Mouse (Mus musculus) hindbrain, embryonic 16.5 days (tissue): ENCODE measurements around the gene Uchl3. TPM values are rescaled to one million over a fixed set of nuclear protein-coding genes. Genes with fewer than 3 reads are reported as not detected.

Source experiments
- ATAC-seq: fragments of 200-750 bp; cut with Nextera tagmentation; 2 replicates; pipeline ENCODE4 v1.8.0; 2017; ENCODE audit warnings: moderate TSS enrichment, moderate library complexity
- H3K27ac ChIP-seq: fragments of 300-500 bp; sonication (generic); 2 replicates; pipeline ENCODE4 v1.5.1; 2014; ENCODE audit warnings: low read depth, mild to moderate bottlenecking, control low read depth, low read length, moderate library complexity
- H3K27me3 ChIP-seq: fragments of 300-500 bp; sonication (generic); replicated peaks from 2 replicates; pipeline ENCODE4 v1.6.1; 2014; ENCODE audit warnings: low read length; ENCODE audit not compliant: control insufficient read depth, insufficient read depth
- H3K36me3 ChIP-seq: fragments of 300-500 bp; sonication (generic); 2 replicates; pipeline ENCODE4 v1.6.1; 2014; ENCODE audit warnings: mild to moderate bottlenecking, low read length, moderate library complexity, mixed read lengths; ENCODE audit not compliant: control insufficient read depth, insufficient read depth
- H3K4me1 ChIP-seq: fragments of 300-500 bp; sonication (generic); 2 replicates; pipeline ENCODE4 v1.6.1; 2014; ENCODE audit warnings: low read depth, low read length; ENCODE audit not compliant: control insufficient read depth, insufficient read depth
- H3K4me2 ChIP-seq: fragments of 300-500 bp; sonication (generic); 2 replicates; pipeline ENCODE4 v1.6.1; 2014; ENCODE audit warnings: mild to moderate bottlenecking, low read length, control low read depth, moderate library complexity
- H3K4me3 ChIP-seq: fragments of 300-500 bp; sonication (generic); 2 replicates; pipeline ENCODE4 v1.5.1; 2014; ENCODE audit warnings: mild to moderate bottlenecking, low read length, control low read depth, moderate library complexity
- H3K9ac ChIP-seq: fragments of 300-500 bp; sonication (generic); 2 replicates; pipeline ENCODE4 v1.6.1; 2014; ENCODE audit warnings: low read depth, mild to moderate bottlenecking, control low read depth, low read length, moderate library complexity
- H3K9me3 ChIP-seq: fragments of 300-500 bp; sonication (generic); 2 replicates; pipeline ENCODE4 v1.6.1; 2014; ENCODE audit warnings: mild to moderate bottlenecking, low read length, moderate library complexity; ENCODE audit not compliant: control insufficient read depth
- WGBS: fragments of 180-500 bp; shearing (Covaris S2); extraction: QIAGEN DNeasy Blood & Tissue Kit; methylation state at CpG from one replicate; pipeline ENCODE4 v1.1.7; 2014; 5-methylcytosine and 5-hydroxymethylcytosine counted together
- polyA plus RNA-seq: library from polyadenylated mRNA; unstranded; fragments of >200 nt; fragmentation: Nextera tagmentation; extraction: Ambion mirVana; gene quantifications from 2 replicates; pipeline ENCODE4 v1.2.1, GENCODE M21; 2015

Uchl3 gene
- polyA plus RNA-seq, 1 experiment from 2014 or later = 258 TPM

DNA sequence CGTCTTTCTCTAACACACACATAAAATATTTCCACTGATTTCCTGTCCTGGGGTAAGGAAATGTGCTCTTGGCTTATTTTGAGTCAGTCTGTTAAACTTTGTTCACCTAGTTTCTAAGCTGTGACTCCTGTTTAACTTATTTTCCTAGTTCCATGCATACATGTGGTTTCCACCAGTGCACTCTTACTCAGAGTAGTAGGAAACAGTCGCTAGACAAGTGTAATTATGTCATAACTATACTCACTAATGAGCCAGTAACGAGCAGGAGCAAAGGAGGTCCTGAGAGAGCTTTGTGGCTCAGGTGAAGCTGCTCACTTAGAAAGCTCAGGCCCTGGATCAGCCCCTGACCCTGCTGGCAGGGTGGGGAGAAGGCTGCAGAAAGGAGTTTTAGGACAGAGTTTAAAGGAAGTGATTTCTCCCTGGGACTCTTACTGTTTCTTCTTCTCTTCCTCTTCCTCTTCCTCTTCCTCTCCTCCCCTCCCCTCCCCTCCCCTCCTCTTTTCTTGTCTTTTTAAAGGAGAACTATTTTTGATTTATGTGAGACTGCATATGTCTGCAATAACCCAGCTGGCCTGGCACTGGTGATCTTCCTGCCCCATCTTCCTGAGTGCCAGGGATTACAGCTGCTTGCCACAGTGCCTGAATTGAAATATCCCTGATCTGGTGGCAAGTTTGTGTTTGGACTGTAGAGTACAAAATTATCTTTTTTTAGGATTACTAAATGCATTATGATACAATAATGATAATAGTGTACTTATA, 8.1 kb downstream of the Uchl3 start:
- WGBS = 56% methylated on average over 3 of the region's 3 CpGs
- no peak for ATAC-seq
- no peaks in the 10 kb centered on the region for H3K9me3 ChIP-seq

DNA sequence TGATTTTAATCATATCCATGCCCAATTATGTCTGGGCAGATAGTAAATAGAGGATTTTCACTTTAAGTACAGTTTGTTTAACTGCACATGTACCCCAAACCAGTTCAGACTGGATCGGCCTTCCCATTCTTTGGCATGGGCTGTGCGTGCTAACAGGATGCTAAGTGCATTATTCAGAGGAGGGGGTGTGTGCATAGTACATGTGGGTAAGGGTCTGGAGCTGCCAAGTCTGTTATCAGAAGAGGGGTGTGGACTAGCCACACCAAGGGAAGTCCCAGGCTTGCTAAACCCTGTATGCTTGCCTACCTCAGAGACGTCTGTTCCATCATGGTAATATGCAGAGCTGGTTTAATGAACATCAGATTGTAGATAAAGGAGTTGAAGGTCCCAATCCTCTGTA, 10.5 kb downstream of the Uchl3 start:
- no peaks in the 10 kb centered on the region for H3K9me3 ChIP-seq
- WGBS = 93% methylated on average over 3 of the region's 3 CpGs
- H3K27ac ChIP-seq = no peak overlapping the region
- no peaks in the 10 kb centered on the region for H3K27me3 ChIP-seq
- no peak overlapping the region for H3K4me2 ChIP-seq
- no peak overlapping the region for H3K4me3 ChIP-seq
- peaks cover 10% of the 10 kb centered on the region; the same call in 1 of the 2 replicates for H3K36me3 ChIP-seq
- H3K4me1 ChIP-seq = no peaks in the 10 kb centered on the region
- peak; percentile 48; the same call in 1 of the 2 replicates for ATAC-seq
- no peak overlapping the region for H3K9ac ChIP-seq

More for the DNA sequence above, 8.1 kb downstream of the Uchl3 start:
- Histone ChIP-seq H3K9ac (no peak overlapping the region), H3K4me3 (no peak overlapping the region), H3K27ac (no peak overlapping the region), H3K36me3 (peaks cover 8% of the 10 kb centered on the region; the same call in 1 of the 2 replicates), H3K27me3 (no peaks in the 10 kb centered on the region), H3K4me2 (no peak overlapping the region), H3K4me1 (no peaks in the 10 kb centered on the region)

DNA sequence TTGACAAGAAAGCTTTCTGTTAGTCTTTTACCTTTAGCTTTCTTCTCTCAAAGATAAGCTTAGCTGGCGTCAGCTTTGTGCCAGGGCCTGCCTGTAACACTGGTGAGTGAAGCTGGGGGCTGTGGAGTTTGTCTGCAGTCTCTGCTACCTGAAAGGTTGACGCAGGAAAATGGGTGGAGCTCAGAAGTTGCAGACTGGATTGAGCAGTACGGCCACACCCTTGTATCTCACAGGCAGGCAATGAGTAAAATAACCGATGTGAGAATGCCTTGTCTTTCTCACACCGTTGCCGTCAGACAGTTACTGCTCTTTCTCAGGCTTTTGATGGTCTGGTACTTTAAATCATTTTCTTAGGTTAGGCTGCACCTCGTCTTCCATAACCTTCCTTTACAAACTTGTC, 12.3 kb downstream of the Uchl3 start:
- H3K27ac ChIP-seq = no peak overlapping the region
- no peak overlapping the region for H3K9ac ChIP-seq
- H3K9me3 ChIP-seq = no peaks in the 10 kb centered on the region
- peaks cover 12% of the 10 kb centered on the region for H3K36me3 ChIP-seq
- H3K4me1 ChIP-seq = no peaks in the 10 kb centered on the region
- 97% methylated on average over 7 of the region's 7 CpGs for WGBS
- no peak overlapping the region for H3K4me3 ChIP-seq
- no peak for ATAC-seq
- no peaks in the 10 kb centered on the region for H3K27me3 ChIP-seq
- no peak overlapping the region for H3K4me2 ChIP-seq

DNA sequence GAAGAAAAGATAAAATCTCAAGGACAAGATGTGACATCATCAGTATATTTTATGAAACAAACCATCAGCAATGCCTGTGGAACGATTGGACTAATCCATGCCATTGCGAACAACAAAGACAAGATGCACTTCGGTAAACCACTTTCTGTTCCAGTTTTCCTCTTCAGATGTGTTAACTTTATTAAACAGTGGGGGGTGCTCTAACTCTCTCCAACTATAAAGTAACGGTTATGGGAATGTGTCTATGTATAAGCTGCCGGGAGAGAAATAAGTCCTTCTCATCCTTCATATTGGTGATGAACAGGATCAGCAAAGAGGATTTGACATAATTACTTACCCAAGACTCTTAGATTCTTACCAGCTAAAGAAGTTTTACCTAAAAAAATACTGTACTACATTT, 12.8 kb downstream of the Uchl3 start:
- Histone ChIP-seq H3K36me3 (peaks cover 9% of the 10 kb centered on the region), H3K27ac (no peak overlapping the region), H3K4me1 (no peaks in the 10 kb centered on the region), H3K9me3 (no peaks in the 10 kb centered on the region), H3K4me3 (no peak overlapping the region), H3K27me3 (no peaks in the 10 kb centered on the region), H3K4me2 (no peak overlapping the region), H3K9ac (no peak overlapping the region)
- no peak for ATAC-seq
- 86% methylated on average over 5 of the region's 5 CpGs for WGBS

DNA sequence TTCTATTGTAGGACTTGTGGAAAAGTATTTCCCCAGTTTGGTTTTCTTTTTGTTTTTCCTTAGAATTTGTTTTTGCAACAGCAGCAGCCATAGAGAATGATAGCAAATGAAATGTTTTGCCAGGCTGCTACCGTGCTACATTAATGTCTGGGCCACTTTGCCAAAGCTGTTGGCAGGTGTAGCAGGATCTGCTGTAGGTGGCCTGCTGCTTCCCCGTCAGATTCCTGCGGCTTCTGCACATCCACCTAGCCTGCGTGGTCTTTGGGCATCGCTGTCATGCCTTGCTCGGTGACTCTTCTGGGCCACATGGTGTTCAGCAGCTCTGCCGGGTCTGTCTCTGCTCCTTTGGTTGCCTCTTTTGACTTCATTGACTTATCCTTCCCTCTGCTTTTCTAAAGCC, 14.9 kb downstream of the Uchl3 start:
- Histone ChIP-seq H3K27me3 (no peaks in the 10 kb centered on the region), H3K9ac (no peak overlapping the region), H3K4me1 (no peaks in the 10 kb centered on the region), H3K9me3 (no peaks in the 10 kb centered on the region), H3K4me3 (no peak overlapping the region), H3K4me2 (no peak overlapping the region), H3K36me3 (peaks cover 9% of the 10 kb centered on the region), H3K27ac (no peak overlapping the region)
- ATAC-seq = no peak
- WGBS = 87% methylated on average over 7 of the region's 7 CpGs

DNA sequence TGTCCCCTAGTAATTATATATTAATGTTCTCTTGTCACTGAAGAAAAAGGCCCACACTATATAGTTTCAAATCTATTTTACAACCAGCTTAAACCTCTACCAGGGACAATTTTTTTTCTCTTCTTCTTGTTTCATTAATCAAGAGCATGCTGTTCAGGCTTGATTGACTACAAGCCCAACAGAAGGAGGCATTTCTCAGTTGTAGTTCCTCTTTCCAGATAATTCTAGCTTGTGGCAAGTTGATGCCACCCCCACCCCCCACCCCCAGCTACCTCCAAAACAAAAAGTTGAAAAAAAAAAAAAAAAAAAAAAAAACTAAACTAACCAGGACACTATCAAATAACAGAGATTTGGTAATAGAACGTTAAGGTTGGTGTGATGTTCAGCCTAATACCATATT, 18.5 kb downstream of the Uchl3 start:
- ATAC-seq = no peak
- H3K27ac ChIP-seq = no peak overlapping the region
- H3K36me3 ChIP-seq = peaks cover 5% of the 10 kb centered on the region; the same call in 1 of the 2 replicates
- H3K4me3 ChIP-seq = no peak overlapping the region
- no peak overlapping the region for H3K4me2 ChIP-seq
- H3K9ac ChIP-seq = no peak overlapping the region
- 100% methylated on average over 1 of the region's 1 CpGs for WGBS
- H3K27me3 ChIP-seq = no peaks in the 10 kb centered on the region
- H3K9me3 ChIP-seq = no peaks in the 10 kb centered on the region
- H3K4me1 ChIP-seq = no peaks in the 10 kb centered on the region

DNA sequence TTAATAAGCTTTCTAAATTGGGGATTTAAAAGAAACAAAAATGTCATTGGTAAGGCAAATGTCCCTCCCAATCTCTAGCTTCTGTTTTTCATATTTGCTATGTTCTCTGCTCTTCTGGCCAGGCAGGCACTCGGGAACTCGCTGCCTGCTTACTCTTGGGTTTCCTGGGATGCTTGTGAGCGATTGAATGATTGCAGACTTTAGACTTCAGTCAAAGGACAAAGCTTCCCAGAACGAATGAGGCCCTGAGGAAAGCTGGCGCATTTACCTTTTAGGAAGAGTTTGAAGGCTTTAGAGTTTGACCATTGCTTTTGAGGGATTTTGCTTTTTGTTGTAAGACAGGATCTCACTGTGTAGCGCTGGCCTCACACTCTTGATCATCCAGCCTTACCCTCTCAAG, 33.9 kb downstream of the Uchl3 start:
- Histone ChIP-seq H3K27me3 (no peaks in the 10 kb centered on the region), H3K4me1 (no peaks in the 10 kb centered on the region), H3K27ac (no peak overlapping the region), H3K9ac (no peak overlapping the region), H3K36me3 (peaks cover 6% of the 10 kb centered on the region), H3K9me3 (no peaks in the 10 kb centered on the region), H3K4me2 (no peak overlapping the region), H3K4me3 (no peak overlapping the region)
- WGBS = 92% methylated on average over 6 of the region's 6 CpGs
- no peak for ATAC-seq

DNA sequence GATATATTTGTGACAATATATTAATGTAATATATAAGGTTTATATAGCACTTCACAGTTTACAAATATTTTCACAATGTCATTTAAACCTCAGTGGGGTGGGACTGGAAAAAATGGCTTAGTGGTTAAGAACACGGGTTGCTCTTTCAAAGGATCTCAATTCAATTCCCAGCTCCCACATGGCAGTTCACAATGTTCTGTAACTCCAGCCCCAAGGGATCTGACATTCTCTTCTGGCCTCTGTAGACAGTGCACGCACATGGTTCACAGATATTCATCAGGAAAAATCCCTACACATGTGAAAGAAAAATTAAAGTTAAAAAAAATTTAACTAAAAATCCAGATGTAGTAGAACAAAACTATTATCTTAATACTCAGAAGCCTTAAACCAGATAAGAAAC, 34.6 kb downstream of the Uchl3 start:
- H3K4me1 ChIP-seq = no peaks in the 10 kb centered on the region
- no peaks in the 10 kb centered on the region for H3K9me3 ChIP-seq
- H3K4me3 ChIP-seq = no peak overlapping the region
- WGBS = 72% methylated on average over 2 of the region's 2 CpGs
- peaks cover 11% of the 10 kb centered on the region for H3K36me3 ChIP-seq
- H3K4me2 ChIP-seq = no peak overlapping the region
- H3K27ac ChIP-seq = no peak overlapping the region
- ATAC-seq = no peak
- H3K9ac ChIP-seq = no peak overlapping the region
- H3K27me3 ChIP-seq = no peaks in the 10 kb centered on the region

DNA sequence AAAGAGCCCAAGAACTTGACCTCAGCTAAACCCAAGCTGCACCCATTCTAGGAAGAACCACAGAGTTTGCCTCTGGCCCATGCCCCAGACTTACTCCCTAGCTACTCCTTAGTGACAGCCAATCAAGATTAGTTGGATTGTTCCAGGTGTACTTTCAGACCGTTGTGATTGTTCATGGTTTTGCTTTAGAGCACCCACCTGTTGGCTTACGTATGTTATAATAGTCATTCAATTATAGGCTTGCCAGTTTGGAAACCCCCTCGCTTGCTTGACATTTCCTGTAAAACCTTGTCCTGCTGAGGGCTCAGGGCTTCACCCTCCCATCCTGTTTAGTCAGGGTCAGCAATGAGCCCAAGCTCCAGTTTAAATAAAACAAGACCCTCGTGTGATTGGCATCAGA, 50.7 kb downstream of the Uchl3 start:
- no peak overlapping the region for H3K27ac ChIP-seq
- no peaks in the 10 kb centered on the region for H3K9me3 ChIP-seq
- no peak overlapping the region for H3K4me3 ChIP-seq
- H3K9ac ChIP-seq = no peak overlapping the region
- H3K4me2 ChIP-seq = no peak overlapping the region
- H3K4me1 ChIP-seq = no peaks in the 10 kb centered on the region
- no peaks in the 10 kb centered on the region for H3K27me3 ChIP-seq
- no peaks in the 10 kb centered on the region for H3K36me3 ChIP-seq
- WGBS = 85% methylated on average over 4 of the region's 4 CpGs
- no peak for ATAC-seq
